Mouse (Mus musculus) liver, postnatal 0 days (tissue): ENCODE results near the gene Akt2.

Source experiments
- CTCF ChIP-seq: sonication (generic); IDR thresholded peaks from 2 replicates; pipeline ENCODE4 v1.5.1; 2016; ENCODE audit warnings: antibody characterized with exemption, low read depth
- EP300 ChIP-seq: IDR thresholded peaks from 2 replicates; pipeline ENCODE4 v1.6.1; 2016; ENCODE audit warnings: antibody characterized with exemption, low read depth, mild to moderate bottlenecking

DNA sequence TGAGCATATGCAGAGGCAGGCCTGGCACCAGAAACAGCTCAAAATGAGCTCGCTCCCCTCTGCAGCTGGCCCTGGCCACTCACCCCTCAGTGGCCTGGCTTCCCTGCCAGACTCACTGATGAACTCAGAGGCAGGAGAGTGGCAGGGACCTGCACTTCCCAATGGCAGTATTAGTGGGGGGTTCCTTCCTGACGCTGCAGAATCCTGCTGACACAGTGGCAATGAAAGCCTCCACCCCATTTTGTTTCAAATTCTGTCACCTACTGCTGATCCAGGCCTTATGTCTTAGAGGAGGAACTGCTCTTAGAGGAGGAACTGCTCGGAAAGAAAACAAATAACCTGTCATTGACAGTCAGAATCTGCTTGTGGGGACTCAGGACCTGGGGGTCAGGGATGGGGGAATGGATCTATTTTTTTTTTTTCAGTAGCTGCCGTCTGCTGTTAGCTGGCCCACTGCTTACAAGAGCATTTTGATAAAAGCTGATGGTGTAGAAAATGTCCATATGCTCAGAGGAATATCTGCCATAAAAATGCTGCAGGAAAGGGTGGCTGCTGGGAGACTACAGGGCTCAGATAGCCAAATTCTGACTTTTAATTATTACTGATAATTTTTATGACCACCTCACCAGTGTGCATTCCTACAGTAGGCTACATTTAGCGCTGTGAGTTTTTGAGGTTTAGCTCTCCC lies 13.5 kb downstream of the Akt2 start:
- TF ChIP-seq CTCF (no peak), EP300 (no peak)
